Mouse (Mus musculus) midbrain, embryonic 10.5 days (tissue): ENCODE data around the gene Pigv. TPM values are rescaled to one million over a fixed set of nuclear protein-coding genes. Genes with fewer than 3 reads are reported as not detected.
A peak's percentile ranks its signal among the peaks of the same experiment; 100 is the strongest.
"Not testable (repeated sequence)": the region's sequence is repeated elsewhere in the genome, so short reads cannot be mapped to it uniquely, and the experiment has no call there.

Experiments used
- DNase-seq: peaks from one replicate; pipeline ENCODE4 v3.0.0-alpha.2; 2017; ENCODE audit warnings: low spot score
- H3K27ac ChIP-seq: fragments of 300-500 bp; sonication (generic); replicated peaks from 2 replicates; pipeline ENCODE4 v1.5.1; 2016; ENCODE audit warnings: mild to moderate bottlenecking
- H3K27me3 ChIP-seq: fragments of 300-500 bp; sonication (generic); 2 replicates; pipeline ENCODE4 v1.6.1; 2016; ENCODE audit warnings: low read depth, mild to moderate bottlenecking; ENCODE audit not compliant: poor library complexity, severe bottlenecking
- H3K36me3 ChIP-seq: fragments of 300-500 bp; sonication (generic); 2 replicates; pipeline ENCODE4 v1.6.1; 2016; ENCODE audit warnings: mild to moderate bottlenecking, moderate library complexity
- H3K4me1 ChIP-seq: fragments of 300-500 bp; sonication (generic); 2 replicates; pipeline ENCODE4 v1.6.1; 2016
- H3K4me3 ChIP-seq: fragments of 300-500 bp; sonication (generic); 2 replicates; pipeline ENCODE4 v1.5.1; 2016; ENCODE audit warnings: mild to moderate bottlenecking, moderate library complexity
- H3K9me3 ChIP-seq: fragments of 300-500 bp; sonication (generic); replicated peaks from 2 replicates; pipeline ENCODE4 v1.6.1; 2016; ENCODE audit warnings: mild to moderate bottlenecking
- WGBS: fragments of 180-500 bp; shearing (Covaris S2); methylation state at CpG from one replicate; pipeline ENCODE4 v1.1.7; 2016; 5-methylcytosine and 5-hydroxymethylcytosine counted together
- polyA plus RNA-seq: library from polyadenylated mRNA; unstranded; fragments of >200 nt; fragmentation: Nextera tagmentation; extraction: Ambion mirVana; gene quantifications from 2 replicates; pipeline ENCODE4 v1.2.1, GENCODE M21; 2016

The Pigv gene
- polyA plus RNA-seq, 1 experiment from 2014 or later: 18.7 TPM

DNA sequence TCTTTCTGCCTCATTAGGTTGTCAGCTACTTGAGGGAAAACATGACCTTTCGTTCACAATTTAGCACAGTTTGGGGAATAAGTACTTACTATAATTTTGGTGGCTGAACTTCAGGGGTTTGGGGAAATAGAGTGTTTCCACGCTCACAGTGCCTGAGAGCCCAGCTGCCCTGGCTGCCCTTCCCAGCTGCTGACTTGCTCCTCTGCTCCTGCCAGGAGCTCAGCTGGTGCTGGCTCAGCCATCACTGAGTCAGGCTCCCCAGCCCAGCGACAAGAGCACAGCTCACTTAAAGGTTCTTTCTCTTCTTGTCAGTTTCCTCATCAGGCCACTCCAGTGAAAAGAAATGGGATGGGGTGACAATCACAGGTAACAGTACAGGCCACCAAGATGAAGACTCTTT lies 3.9 kb downstream of the Pigv start:
- 84% methylated on average over 3 of the region's 3 CpGs for whole genome bisulfite sequencing
- DNase-seq: no peak

DNA sequence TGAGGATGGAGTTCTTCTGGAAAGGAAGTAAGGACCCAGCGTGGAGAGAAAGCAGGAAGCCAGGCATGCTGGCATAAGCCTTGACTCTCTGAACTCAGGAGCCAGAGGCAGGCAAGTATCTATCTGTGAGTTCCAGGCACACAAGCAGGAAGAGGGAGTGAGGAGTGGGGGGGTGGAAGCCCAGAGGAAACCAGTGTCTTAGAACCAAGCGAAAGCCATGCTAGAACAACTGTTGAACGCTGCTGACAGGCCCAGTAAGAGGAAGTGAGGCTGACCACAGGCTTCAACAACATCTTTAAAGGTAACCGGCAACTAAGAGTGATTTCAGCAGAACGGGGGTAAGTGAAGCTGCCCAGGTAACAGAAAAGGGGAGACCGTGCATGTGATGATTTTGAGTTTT lies 6.2 kb downstream of the Pigv start:
- no peak overlapping the region for H3K4me3 ChIP-seq
- 90% methylated on average over 6 of the region's 6 CpGs for WGBS
- no peak overlapping the region for H3K27ac ChIP-seq
- H3K9me3 ChIP-seq: no peaks in the 10 kb centered on the region
- H3K27me3 ChIP-seq: no peaks in the 10 kb centered on the region
- peaks cover 42% of the 10 kb centered on the region for H3K36me3 ChIP-seq
- DNase-seq: no peak
- H3K4me1 ChIP-seq: peaks cover 26% of the 10 kb centered on the region

More for the DNA sequence above, 3.9 kb downstream of the Pigv start:
- H3K27ac ChIP-seq: no peak overlapping the region
- H3K9me3 ChIP-seq: no peaks in the 10 kb centered on the region
- H3K27me3 ChIP-seq: no peaks in the 10 kb centered on the region
- peaks cover 33% of the 10 kb centered on the region for H3K36me3 ChIP-seq
- peaks cover 46% of the 10 kb centered on the region for H3K4me1 ChIP-seq
- H3K4me3 ChIP-seq: no peak overlapping the region

GRCm38 (mm10) chr4:133665118-133665517 lies 7.3 kb downstream of the Pigv start:
- no peaks in the 10 kb centered on the region for H3K27me3 ChIP-seq
- H3K9me3 ChIP-seq: no peaks in the 10 kb centered on the region
- H3K4me1 ChIP-seq: peaks cover 25% of the 10 kb centered on the region
- peaks cover 49% of the 10 kb centered on the region for H3K36me3 ChIP-seq
- H3K27ac ChIP-seq: peak overlapping the region; percentile 43; the same call in 1 of the 2 replicates
- no peak for DNase-seq
- 56% methylated on average over 11 of the region's 11 CpGs for WGBS
- no peak overlapping the region for H3K4me3 ChIP-seq

- no peak for DNase-seq
- no peaks in the 10 kb centered on the region for H3K27me3 ChIP-seq
- H3K36me3 ChIP-seq: peaks cover 42% of the 10 kb centered on the region
- no peak overlapping the region for H3K27ac ChIP-seq
- WGBS: 88% methylated on average over 8 of the region's 8 CpGs
- H3K9me3 ChIP-seq: no peaks in the 10 kb centered on the region
- no peak overlapping the region for H3K4me3 ChIP-seq
- peaks cover 38% of the 10 kb centered on the region for H3K4me1 ChIP-seq
Measured at GRCm38 (mm10) chr4:133662945-133663344, 9.5 kb downstream of the Pigv start.

DNA sequence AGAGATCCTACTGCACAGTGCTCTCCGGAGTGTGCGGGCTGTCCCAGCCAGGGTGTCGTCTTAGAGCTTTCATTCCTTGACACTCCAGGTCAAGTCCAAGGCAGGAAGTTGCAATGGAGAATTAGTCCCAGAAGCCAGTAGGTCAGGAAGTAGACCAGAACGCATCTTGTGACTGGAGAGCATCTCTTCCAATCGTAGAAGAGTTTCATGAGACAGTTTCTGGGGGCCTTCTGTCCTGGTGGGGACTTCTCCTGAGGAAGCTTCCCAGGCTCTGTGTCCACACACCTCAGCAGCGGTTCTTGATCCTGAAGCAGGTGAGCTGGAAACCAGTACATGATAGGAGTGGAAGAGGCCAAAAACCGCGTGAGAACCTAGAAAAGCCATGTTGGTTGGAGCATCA lies 10.0 kb downstream of the Pigv start:
- WGBS: 95% methylated on average over 8 of the region's 8 CpGs
- no peak for DNase-seq
- no peak overlapping the region for H3K4me3 ChIP-seq
- peaks cover 38% of the 10 kb centered on the region for H3K4me1 ChIP-seq
- H3K27ac ChIP-seq: no peak overlapping the region
- H3K27me3 ChIP-seq: no peaks in the 10 kb centered on the region
- H3K36me3 ChIP-seq: peaks cover 39% of the 10 kb centered on the region
- no peaks in the 10 kb centered on the region for H3K9me3 ChIP-seq

- Histone ChIP-seq H3K4me1 (peaks cover 41% of the 10 kb centered on the region), H3K27me3 (no peaks in the 10 kb centered on the region), H3K36me3 (peaks cover 30% of the 10 kb centered on the region), H3K9me3 (no peaks in the 10 kb centered on the region), H3K27ac (peak overlapping the region; percentile 58), H3K4me3 (peak overlapping the region; percentile 3; the same call in 1 of the 2 replicates)
- WGBS: 23% methylated on average over 10 of the region's 10 CpGs
- DNase-seq: no peak
Measured at GRCm38 (mm10) chr4:133660193-133661155, 12.0 kb downstream of the Pigv start.

DNA sequence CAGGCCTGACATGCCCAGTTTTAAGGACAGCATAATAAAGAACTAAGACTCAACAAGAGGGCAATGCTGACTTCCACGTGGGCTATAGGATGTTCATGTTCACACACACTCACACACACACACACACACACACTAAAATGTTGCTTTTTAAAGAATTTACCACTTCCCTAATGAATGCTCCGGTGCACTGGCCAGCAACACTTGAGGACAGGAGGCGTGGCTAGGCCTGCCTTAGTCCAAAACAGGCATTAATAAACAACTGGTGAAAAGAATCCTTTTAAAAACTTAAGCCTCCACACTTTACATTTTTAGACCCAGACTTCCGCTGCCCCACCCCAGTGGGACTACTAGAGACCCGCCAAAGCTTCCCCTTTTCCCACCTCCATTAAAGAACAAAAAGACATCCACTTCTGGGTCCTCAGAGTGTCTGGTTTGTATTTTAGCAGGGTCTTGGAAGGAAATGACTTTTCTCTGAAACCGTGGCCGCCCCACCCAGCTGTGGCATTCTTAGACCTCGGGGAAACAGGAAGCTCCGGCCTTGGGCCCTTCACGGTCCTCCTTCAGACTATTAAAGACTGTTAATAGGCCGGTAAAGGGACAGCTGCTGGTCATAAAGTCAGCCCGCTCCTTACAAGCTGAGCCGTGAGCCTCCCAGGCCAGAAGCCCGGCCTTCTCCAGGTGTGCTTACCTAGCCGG lies 12.8 kb downstream of the Pigv start:
- DNase-seq: no peak
- H3K9me3 ChIP-seq: no peaks in the 10 kb centered on the region
- H3K27ac ChIP-seq: peak overlapping the region; percentile 58
- peaks cover 34% of the 10 kb centered on the region for H3K4me1 ChIP-seq
- peak overlapping the region; percentile 3; the same call in 1 of the 2 replicates for H3K4me3 ChIP-seq
- 16% methylated on average over 15 of the region's 15 CpGs for WGBS
- no peaks in the 10 kb centered on the region for H3K27me3 ChIP-seq
- H3K36me3 ChIP-seq: peaks cover 22% of the 10 kb centered on the region

GRCm38 (mm10) chr4:133658729-133659128 lies 13.7 kb downstream of the Pigv start:
- WGBS: 40% methylated on average over 2 of the region's 2 CpGs
- Histone ChIP-seq H3K4me3 (no peak overlapping the region), H3K36me3 (peaks cover 16% of the 10 kb centered on the region), H3K4me1 (peaks cover 34% of the 10 kb centered on the region), H3K27me3 (no peaks in the 10 kb centered on the region), H3K27ac (no peak overlapping the region), H3K9me3 (no peaks in the 10 kb centered on the region)
- DNase-seq: no peak

GRCm38 (mm10) chr4:133657829-133658458 lies 14.5 kb downstream of the Pigv start:
- Histone ChIP-seq H3K4me1 (peaks cover 34% of the 10 kb centered on the region), H3K4me3 (no peak overlapping the region), H3K9me3 (no peaks in the 10 kb centered on the region), H3K27me3 (no peaks in the 10 kb centered on the region), H3K27ac (no peak overlapping the region), H3K36me3 (peaks cover 16% of the 10 kb centered on the region)
- 44% methylated on average over 5 of the region's 5 CpGs for WGBS
- DNase-seq: no peak

DNA sequence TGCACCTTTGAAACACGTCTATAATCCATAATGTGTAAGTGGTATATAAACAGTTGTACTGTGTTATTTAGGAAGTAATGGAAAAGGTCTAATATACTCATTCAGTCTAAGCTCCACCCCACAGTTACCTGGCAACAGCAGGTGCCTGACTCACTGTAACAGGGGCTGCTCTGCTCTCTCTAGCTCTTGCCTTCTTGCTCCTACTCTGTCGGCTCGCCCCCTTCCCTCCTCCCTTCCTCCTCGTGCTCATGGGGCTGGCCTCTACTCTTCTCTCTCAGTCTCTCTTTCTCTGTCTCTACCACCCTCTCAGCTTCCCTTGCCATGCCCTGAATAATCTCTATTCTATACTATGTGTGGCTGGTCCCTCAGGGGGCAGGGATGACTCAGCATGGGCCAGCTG lies 15.4 kb downstream of the Pigv start:
- Histone ChIP-seq H3K4me3 (no peak overlapping the region), H3K4me1 (peaks cover 36% of the 10 kb centered on the region), H3K36me3 (peaks cover 9% of the 10 kb centered on the region), H3K27ac (no peak overlapping the region), H3K27me3 (no peaks in the 10 kb centered on the region), H3K9me3 (no peaks in the 10 kb centered on the region)
- WGBS: 26% methylated on average over 4 of the region's 4 CpGs
- DNase-seq: no peak

DNA sequence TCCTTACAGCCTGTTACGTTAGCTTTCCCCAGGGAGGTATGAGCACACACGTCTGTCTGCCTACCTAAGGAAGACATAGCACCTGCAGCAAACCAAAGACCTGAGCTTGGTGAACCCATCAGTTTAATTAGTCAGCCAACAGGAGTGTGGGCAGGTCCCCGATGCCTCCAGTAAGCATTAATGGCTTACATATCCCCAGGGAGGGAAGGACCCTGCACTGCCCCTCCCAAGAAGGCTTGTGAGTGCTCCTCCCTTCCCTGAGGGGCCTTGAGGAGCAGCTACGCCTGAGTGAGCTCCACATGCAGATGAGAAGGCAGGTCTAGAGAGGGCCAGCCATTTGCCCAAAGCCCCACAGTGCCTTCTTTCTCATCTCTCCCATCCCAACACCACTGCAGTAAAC lies 16.2 kb downstream of the Pigv start:
- DNase-seq: no peak
- Histone ChIP-seq H3K4me3 (no peak overlapping the region), H3K27me3 (no peaks in the 10 kb centered on the region), H3K4me1 (peaks cover 39% of the 10 kb centered on the region), H3K36me3 (peaks cover 7% of the 10 kb centered on the region; the same call in 1 of the 2 replicates), H3K9me3 (no peaks in the 10 kb centered on the region), H3K27ac (no peak overlapping the region)
- WGBS: 49% methylated on average over 4 of the region's 4 CpGs

- H3K27me3 ChIP-seq, H3K9me3 ChIP-seq, H3K4me3 ChIP-seq, H3K27ac ChIP-seq, DNase-seq, H3K36me3 ChIP-seq: not testable (repeated sequence)
- peaks cover 25% of the 10 kb centered on the region for H3K4me1 ChIP-seq
- WGBS: 96% methylated on average over 5 of the region's 5 CpGs
Measured at GRCm38 (mm10) chr4:133654070-133654469, 18.4 kb downstream of the Pigv start.
